Mouse (Mus musculus): ENCODE data around the gene Olah. TPM values are rescaled to one million over a fixed set of nuclear protein-coding genes. Genes with fewer than 3 reads are reported as not detected.

Gene Olah
- total RNA-seq, 2 experiments from 2014 or later: not detected

DNA sequence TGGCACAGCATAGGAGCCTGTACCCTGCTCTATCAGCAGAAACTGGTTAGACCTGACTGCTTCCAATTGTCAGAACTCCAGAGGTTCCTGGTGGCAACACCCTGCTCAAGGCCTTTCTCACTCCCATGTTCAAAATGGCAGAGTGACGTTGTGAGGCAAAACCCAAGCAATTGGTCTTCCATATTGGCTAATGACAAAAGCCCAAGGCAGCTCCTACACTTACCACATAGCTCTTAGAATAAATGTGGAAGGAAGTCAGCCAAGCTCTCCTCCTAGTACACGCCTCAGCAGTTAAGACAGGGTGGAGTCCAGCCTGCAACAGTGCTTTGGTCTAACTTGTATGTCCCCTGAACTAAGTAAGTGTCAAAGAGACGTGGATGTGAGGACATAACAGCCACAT, 39.1 kb downstream of the Olah start:
- DNase-seq (ENCODE audit: extremely low spot score in 1 of 2, low spot score in 2 of 2): no peak
- intact Hi-C loops (cut with DNase I): no loop called here

DNA sequence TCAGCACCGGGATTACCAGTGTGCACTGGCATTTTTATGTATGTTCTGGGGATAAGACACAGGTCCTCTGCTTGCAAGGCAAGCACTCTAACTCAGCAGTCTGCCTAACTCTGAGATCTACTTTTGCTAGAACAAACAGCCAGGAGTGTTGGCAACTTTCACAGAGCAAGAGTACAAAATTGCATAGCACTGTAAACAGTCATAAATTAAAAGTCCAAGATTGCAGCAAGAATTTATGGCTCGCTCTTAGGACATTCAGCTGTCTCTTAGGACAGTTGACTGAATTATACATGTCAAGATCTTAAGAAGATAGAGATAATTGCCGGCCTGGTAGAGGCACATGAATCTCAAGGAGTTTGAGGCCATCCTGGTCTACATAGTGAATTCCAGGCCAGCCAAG, 40.7 kb downstream of the Olah start:
- DNase-seq (ENCODE audit: extremely low spot score in 1 of 2, low spot score in 2 of 2): no peak
- intact Hi-C loops (cut with DNase I): no loop called here

GRCm38 (mm10) chr2:3355793-3356192, 41.2 kb downstream of the Olah start:
- intact Hi-C loops (cut with DNase I): no loop called here
- no peak for DNase-seq (ENCODE audit: extremely low spot score in 1 of 2, low spot score in 2 of 2)

- no peak for DNase-seq (ENCODE audit: extremely low spot score in 1 of 2, low spot score in 2 of 2)
- intact Hi-C loops (cut with DNase I): no loop called here
These were observed 43.9 kb downstream of the Olah start for GRCm38 (mm10) chr2:3353160-3353559.

DNA sequence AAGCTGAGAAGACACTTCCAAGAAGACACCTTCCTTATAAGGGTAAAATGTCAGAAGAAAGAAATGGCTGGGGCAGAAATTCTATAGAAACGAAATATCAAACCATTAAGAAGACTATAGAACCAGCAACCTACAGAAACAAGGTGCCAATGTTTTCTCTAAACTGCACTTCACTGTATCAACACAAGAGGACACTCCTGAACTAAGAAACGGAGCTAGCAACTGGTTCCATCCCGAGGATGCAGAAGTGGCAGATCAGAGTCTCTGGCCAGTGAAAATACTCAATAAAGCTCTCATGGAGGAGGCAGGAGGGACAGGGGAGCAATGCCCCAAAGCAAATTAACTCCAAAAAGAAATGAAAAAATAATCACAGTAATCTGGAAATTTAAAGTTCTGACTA, 48.1 kb downstream of the Olah start:
- DNase-seq (ENCODE audit: extremely low spot score in 1 of 2, low spot score in 2 of 2): no peak
- intact Hi-C loops (cut with DNase I): loop anchor here (5.0 to 10.0 kb wide), 2 partner anchors 63 to 446 kb away; no protein-coding TSS in a partner anchor

DNA sequence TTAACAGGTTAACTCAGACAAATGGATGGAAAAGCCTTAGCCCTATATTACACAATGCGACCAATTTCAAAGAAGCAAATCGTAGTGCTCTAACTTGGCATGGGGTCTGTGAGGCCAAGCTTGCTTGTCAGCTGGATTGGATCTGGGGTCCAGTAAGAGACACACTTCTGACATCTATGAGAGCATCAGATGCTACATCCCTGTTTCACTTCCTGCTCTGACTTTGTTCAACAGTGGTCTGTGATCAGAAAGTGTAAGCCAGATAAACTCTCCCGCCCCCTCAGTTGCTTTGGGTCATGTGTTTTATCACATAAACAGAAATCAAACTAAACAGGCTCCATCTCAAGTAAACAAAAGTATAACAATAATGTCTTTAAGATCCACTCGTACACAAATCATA, 48.6 kb downstream of the Olah start:
- DNase-seq (ENCODE audit: extremely low spot score in 1 of 2, low spot score in 2 of 2): no peak
- intact Hi-C loops (cut with DNase I): loop anchor here (5.0 to 10.0 kb wide), 2 partner anchors 64 to 446 kb away; no protein-coding TSS in a partner anchor

DNA sequence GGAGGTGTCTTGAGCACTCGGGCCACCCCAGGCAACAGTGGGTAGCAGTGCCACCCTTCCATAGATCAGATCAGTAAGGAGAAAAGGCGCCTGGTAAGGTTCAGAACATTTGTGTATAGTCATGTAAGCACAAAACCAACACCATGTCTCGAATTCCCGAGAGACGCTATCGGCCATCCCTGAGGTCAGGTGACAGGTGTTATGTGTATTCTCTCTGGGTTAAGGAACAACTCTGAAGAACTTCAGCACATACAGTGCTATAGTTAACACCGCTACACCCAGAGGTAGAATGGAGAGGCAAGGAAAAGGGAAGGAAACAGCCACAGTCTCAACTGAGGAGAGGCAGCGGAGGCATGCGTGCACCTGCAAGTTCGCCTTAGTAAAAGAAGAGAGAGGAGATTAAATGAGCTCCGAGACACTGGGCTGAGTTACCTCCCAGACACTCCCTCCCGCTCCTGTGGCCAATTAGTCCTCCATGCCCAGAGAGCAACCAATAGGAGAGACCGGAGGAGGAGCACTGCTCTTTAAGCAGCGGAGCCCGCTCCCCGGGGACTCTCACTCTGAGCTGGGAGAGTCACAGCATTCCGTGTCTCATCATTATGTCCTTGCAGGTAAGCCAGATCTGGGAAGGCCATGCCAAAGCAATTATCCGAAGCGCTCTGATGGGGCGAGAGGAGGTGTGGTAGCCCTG, 61.3 kb downstream of the Olah start, which contains the start of gene Acbd7:
TSS of gene Acbd7 (plus strand) at position 558 of the 691 bp plus-strand sequence.
- DNase-seq (ENCODE audit: extremely low spot score in 1 of 2, low spot score in 2 of 2): peak; percentile 72 to 74
- intact Hi-C loops (cut with DNase I): no loop called here

GRCm38 (mm10) chr2:3333761-3334160, 63.2 kb downstream of the Olah start:
- intact Hi-C loops (cut with DNase I): loop anchor here (2.0 kb wide), 1 partner anchor 215 kb away; no protein-coding TSS in a partner anchor
- DNase-seq (ENCODE audit: extremely low spot score in 1 of 2, low spot score in 2 of 2): no peak

DNA sequence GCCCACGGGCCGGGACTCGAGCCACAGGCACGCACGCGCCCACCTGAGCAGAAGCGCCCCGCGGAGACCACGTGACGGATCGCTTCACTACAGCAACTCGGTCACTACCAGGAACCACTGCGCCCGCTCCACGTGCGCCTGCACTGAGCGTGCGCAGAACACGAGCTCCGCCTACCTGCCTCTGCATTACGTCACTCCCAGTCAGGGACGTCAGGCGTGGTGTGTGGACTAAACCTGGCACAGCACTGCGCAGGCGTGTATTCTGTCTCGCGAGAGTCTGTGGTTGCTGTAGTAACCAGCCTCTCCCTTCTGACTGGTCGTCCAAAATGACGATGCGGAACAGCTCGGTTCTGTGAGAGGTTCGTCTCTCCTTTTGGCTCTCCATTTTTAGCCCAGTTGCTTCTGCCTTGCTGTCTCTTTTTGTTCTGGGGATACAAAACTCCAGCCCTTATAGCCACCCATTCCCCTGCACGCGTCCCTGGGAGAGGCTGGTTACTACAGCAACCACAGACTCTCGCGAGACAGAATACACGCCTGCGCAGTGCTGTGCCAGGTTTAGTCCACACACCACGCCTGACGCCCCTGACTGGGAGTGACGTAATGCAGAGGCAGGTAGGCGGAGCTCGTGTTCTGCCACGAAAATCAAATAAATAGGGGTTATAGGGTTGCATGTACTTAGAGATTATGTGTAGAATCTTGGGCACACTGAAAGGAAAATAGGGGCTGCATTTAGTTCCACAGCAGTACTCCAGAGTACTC, 64.3 kb downstream of the Olah start, which contains the start of gene Rpp38:
TSS of gene Rpp38 (minus strand) at position 160 of the 759 bp plus-strand sequence.
- peak; percentile 97 to 99 for DNase-seq (ENCODE audit: extremely low spot score in 1 of 2, low spot score in 2 of 2)
- intact Hi-C loops (cut with DNase I): loop anchor here (2.0 kb wide), 1 partner anchor 214 kb away; no protein-coding TSS in a partner anchor

DNA sequence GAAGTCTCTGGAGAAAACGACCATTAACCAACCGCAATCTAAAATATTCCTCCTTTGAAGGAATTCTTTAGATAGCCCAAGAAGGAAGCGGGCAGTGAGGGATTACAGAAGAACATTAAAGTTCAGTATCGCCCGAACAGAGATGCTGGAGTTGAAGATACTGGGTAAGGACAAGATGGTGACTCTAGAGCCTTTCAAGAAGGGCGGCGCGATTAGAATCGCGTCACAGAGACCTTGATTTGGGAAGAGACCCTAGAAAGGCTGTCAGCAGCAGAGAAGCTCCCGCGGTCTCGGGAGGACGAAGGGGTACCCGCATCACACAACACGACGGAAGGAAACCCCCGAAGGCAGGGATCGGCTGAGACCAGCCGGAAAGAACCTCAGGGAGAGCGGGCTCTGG, 65.0 kb downstream of the Olah start:
- intact Hi-C loops (cut with DNase I): loop anchor here (2.0 kb wide), 1 partner anchor 213 kb away; no protein-coding TSS in a partner anchor
- no peak for DNase-seq (ENCODE audit: extremely low spot score in 1 of 2, low spot score in 2 of 2)

DNA sequence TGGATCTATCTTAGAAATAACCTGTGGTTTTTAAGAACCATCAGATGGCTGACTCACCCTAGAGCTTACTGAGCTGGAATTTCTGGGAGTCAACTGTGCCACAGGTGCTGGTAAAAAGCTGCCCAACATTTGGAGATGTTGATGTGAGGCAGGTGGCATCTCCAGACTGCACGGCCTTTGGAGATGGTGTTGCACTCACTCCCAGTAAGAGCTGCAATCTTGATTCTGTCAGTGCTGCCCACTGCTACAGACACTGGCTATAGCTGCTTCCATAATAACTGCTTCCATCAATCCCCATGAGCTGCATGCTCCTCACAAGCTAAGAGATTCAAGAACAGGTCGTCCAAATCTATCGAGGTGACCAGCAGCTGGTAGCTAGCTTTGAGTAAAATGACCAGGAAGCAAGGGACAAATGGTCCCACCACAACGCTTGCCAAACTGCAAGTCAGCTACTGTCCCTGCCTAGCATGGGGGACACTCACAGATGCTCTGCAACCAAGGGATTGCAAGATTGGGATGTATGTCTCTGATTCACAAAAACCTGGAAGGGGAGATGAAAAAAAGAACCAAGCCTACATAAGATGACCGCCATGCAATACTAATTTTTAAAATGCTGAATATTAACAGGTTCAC, 65.8 kb downstream of the Olah start:
- DNase-seq (ENCODE audit: extremely low spot score in 1 of 2, low spot score in 2 of 2): no peak
- intact Hi-C loops (cut with DNase I): no loop called here

- peak in 1 of 2 experiments; percentile 57 for DNase-seq (ENCODE audit: extremely low spot score in 1 of 2, low spot score in 2 of 2)
- intact Hi-C loops (cut with DNase I): no loop called here
These were observed 69.7 kb downstream of the Olah start for GRCm38 (mm10) chr2:3327351-3327750.

GRCm38 (mm10) chr2:3326547-3326946, 70.5 kb downstream of the Olah start:
- intact Hi-C loops (cut with DNase I): no loop called here

DNA sequence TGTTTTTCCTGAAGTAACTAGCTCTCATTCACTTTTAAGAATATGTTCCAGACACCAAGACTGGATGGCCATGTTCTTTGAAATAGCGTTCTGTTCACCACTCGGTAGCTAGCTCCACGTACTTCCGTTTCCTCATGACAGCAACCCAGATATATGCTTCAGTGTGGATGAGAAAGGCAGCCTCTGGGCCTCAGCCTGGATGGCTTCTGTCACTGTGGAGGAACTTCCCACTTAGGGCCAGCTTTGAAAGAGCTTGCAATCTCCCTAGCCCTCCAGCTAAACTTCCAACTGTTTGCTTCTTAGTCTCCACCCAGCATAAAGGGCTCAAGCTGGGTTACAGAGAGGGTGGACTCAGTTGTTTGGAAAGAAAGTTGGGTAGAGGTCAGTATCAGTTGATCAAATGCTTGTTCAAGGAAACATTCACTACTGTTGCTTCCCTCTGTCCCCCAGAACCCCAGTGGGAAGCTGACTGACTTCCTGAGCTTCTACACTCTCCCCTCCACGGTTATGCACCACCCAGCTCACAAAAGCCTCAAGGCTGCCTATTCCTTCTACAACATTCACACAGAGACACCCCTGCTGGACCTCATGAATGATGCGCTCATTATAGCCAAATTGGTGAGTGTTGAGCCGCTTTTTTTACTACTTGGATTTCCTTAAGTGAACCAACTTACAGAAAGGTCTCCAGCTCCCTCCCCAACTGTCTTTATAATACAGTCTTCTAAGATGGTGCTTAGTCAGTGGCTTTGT, 72.5 kb downstream of the Olah start:
- no peak for DNase-seq (ENCODE audit: extremely low spot score in 1 of 2, low spot score in 2 of 2)
- intact Hi-C loops (cut with DNase I): no loop called here

More at GRCm38 (mm10) chr2:3326547-3326946, 70.5 kb downstream of the Olah start:
- DNase-seq (ENCODE audit: extremely low spot score in 1 of 2, low spot score in 2 of 2): no peak

DNA sequence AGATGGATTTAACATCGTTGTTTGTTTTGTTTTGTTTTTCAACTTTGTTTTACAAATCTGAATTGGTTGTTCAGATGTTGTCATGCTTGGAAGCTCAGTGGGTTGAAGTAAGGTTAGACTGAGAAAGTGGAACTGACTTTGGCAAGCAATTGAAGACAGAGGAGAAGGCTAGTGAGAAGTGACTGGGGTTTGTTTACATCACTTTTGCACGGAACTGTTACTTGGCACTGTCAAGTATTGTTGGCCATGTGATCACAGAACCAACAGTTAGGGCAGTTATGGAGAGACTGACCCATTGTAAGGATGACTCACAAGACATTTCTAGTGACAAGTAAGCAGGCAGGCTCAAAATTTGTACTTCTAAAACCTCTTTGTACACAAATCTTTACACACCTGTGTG, 73.9 kb downstream of the Olah start:
- intact Hi-C loops (cut with DNase I): no loop called here
- DNase-seq (ENCODE audit: extremely low spot score in 1 of 2, low spot score in 2 of 2): no peak

DNA sequence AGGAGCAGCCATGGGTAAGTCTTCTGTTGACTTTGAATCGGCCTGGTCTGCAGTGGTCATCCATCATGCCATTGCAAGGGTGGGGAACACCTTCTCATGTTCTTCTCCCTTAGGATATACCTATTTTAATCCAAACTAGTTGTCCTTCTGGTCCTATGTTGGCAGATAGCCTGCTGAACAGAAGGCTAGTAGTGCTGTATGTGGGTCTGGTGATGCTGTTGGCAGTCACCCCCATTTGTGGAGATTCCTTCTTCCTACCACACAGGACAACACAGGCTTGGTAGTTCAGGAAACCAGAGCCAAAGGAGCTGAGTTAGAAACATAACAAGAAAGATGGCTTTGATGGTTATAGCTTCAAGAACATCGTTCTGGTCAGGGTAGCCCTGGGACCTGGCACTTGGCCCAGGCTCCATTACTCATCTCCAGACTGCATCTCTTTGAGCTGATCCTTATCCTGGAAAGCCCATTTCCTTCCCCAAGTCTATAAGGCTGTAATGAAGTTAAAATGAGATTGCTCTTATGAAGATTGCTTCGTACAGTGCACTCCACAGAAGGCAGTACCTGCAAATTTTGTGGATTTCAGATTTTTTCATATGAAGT, 91.5 kb downstream of the Olah start:
- DNase-seq (ENCODE audit: extremely low spot score in 1 of 2, low spot score in 2 of 2): no peak
- intact Hi-C loops (cut with DNase I): no loop called here

- intact Hi-C loops (cut with DNase I): no loop called here
- DNase-seq (ENCODE audit: extremely low spot score in 1 of 2, low spot score in 2 of 2): no peak
These were observed 101.2 kb downstream of the Olah start for GRCm38 (mm10) chr2:3295826-3296225.

GRCm38 (mm10) chr2:3292170-3292569, 104.8 kb downstream of the Olah start:
- no peak for DNase-seq (ENCODE audit: extremely low spot score in 1 of 2, low spot score in 2 of 2)
- intact Hi-C loops (cut with DNase I): no loop called here

Data from left cerebral cortex, postnatal 10 days (tissue).